Mouse (Mus musculus) liver, adult 2 months (tissue): Measurements from ENCODE around the gene Nelfe.

Source experiments
- CTCF ChIP-seq: fragments of 200-500 bp; IDR thresholded peaks from 2 replicates; pipeline ENCODE4 v1.5.1; 2011; ENCODE audit warnings: low read depth, low read length, control low read depth
- POLR2A ChIP-seq: fragments of 200-500 bp; IDR thresholded peaks from 2 replicates; pipeline ENCODE4 v1.6.1; 2011; ENCODE audit warnings: low read length, control low read depth; ENCODE audit not compliant: insufficient read depth; ENCODE audit errors: extremely low read depth

DNA sequence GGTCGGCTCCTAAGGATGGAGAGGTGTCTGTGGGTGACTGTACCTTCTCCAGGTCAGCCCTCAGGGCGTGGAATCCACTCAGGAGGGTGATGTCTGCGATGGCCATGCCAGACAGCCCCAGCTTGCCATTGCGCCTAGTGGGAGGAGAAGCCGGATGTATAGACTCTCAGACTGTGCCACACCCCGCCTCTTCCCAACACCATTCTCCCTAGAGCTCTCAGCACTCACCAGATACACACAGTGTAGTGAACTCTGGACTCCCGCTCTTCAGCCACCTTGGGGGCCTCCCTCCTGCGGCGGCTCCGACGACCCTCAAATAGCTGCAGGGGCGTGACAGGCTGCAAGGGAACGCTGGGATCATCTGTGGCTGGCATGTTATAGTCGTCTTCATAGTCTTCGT, 38.9 kb upstream of the Nelfe start:
- TF ChIP-seq CTCF, result no peak
- no peak for TF ChIP-seq POLR2A
